Mouse (Mus musculus): ENCODE measurements around the gene Ebpl.

DNA sequence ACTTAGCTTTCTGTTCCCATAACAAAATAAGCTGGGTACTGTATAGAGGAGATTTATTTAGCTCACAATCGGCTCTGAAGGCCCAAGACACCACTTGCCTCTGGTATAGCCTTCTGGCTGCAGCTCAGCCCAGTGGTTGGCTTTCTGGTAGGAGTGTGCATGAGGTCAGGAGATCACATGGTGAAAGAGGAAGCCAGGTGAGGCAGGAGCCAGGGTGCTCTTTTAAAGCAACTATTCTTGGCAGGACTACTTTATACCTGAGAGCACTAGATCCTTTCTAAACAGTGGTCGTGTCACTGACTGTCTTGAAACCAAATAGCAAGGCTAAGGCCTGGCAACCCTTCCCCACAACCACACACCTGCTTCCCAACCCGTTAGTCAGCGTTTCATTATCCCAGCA lies 10.4 kb downstream of the Ebpl start:
- no peak for TF ChIP-seq TCF12 (IDR thresholded peaks at IDR 0.05; ENCODE audit: insufficient read depth, poor library complexity, severe bottlenecking)
- TF ChIP-seq USF1 (IDR thresholded peaks at IDR 0.05; ENCODE audit: low read depth), result no peak
- no peak for TF ChIP-seq POLR2A (IDR thresholded peaks at IDR 0.05; ENCODE audit: insufficient read length, low read depth)
- TF ChIP-seq MYOD1 (IDR thresholded peaks at IDR 0.05; ENCODE audit: control insufficient read depth in 1 of 3, insufficient read length in 2 of 3, low read depth in 2 of 3), result no peak
- no peak for TF ChIP-seq E2F4 (IDR thresholded peaks at IDR 0.05; ENCODE audit: insufficient read depth)
- no peak for TF ChIP-seq MAX (IDR thresholded peaks at IDR 0.05; ENCODE audit: low read depth)

Data from myocyte (in vitro differentiated cells).